Mouse (Mus musculus): ENCODE data around the gene Id1. TPM values are rescaled to one million over a fixed set of nuclear protein-coding genes. Genes with fewer than 3 reads are reported as not detected.
A peak's percentile ranks its signal among the peaks of the same experiment; 100 is the strongest.

Gene Id1
- polyA plus RNA-seq, 1 experiment, result 20.5 TPM

- Histone ChIP-seq H3K4me1 (ENCODE audit: control insufficient read depth, insufficient read depth, low read length) (peaks cover 7% of the 10 kb centered on the region), H3K9ac (ENCODE audit: low read depth, poor library complexity, severe bottlenecking) (peak overlapping the region; percentile 39; the same call in 1 of the 2 replicates), H3K27me3 (ENCODE audit: control insufficient read depth, insufficient read depth, low read length, poor library complexity, severe bottlenecking) (no peaks in the 10 kb centered on the region), H3K27ac (ENCODE audit: insufficient read depth, low read length) (0 out of 2 replicates have a peak overlapping the region, but pooled peaks have one; percentile 1), H3K9me3 (replicated peaks; ENCODE audit: control insufficient read depth, insufficient read depth, low read length, poor library complexity, severe bottlenecking) (no peaks in the 10 kb centered on the region), H3K4me3 (ENCODE audit: low read depth, low read length) (peak overlapping the region; percentile 38), H3K36me3 (ENCODE audit: control insufficient read depth, insufficient read depth, low read length, poor library complexity, severe bottlenecking) (no peaks in the 10 kb centered on the region)
- TF ChIP-seq CTCF (IDR thresholded peaks at IDR 0.05; ENCODE audit: low read depth, low read length) (no peak), EP300 (IDR thresholded peaks at IDR 0.05; ENCODE audit: insufficient read depth, low read depth, low read length) (peak; percentile 52; the same call in 1 of the 2 replicates), POLR2A (IDR thresholded peaks at IDR 0.05; ENCODE audit: insufficient read depth, low read length) (no peak)
Measured at GRCm38 (mm10) chr2:152739031-152739841, 3.2 kb downstream of the Id1 start.

GRCm38 (mm10) chr2:152739842-152740260 lies 3.8 kb downstream of the Id1 start:
- TF ChIP-seq EP300 (IDR thresholded peaks at IDR 0.05; ENCODE audit: insufficient read depth, low read depth, low read length), result no peak
- TF ChIP-seq POLR2A (IDR thresholded peaks at IDR 0.05; ENCODE audit: insufficient read depth, low read length), result no peak
- no peak for TF ChIP-seq CTCF (IDR thresholded peaks at IDR 0.05; ENCODE audit: low read depth, low read length)
- H3K4me1 ChIP-seq (ENCODE audit: control insufficient read depth, insufficient read depth, low read length), result peaks cover 7% of the 10 kb centered on the region

GRCm38 (mm10) chr2:152740490-152740889 lies 4.4 kb downstream of the Id1 start:
- TF ChIP-seq POLR2A (IDR thresholded peaks at IDR 0.05; ENCODE audit: insufficient read depth, low read length) (no peak), EP300 (IDR thresholded peaks at IDR 0.05; ENCODE audit: insufficient read depth, low read depth, low read length) (no peak), CTCF (IDR thresholded peaks at IDR 0.05; ENCODE audit: low read depth, low read length) (no peak)
- no peak overlapping the region for H3K9ac ChIP-seq (ENCODE audit: low read depth, poor library complexity, severe bottlenecking)
- no peak overlapping the region for H3K27ac ChIP-seq (ENCODE audit: insufficient read depth, low read length)

More at GRCm38 (mm10) chr2:152739842-152740260, 3.8 kb downstream of the Id1 start:
- peak overlapping the region; percentile 38; the same call in 1 of the 2 replicates for H3K4me3 ChIP-seq (ENCODE audit: low read depth, low read length)
- H3K9ac ChIP-seq (ENCODE audit: low read depth, poor library complexity, severe bottlenecking), result no peak overlapping the region
- H3K9me3 ChIP-seq (replicated peaks; ENCODE audit: control insufficient read depth, insufficient read depth, low read length, poor library complexity, severe bottlenecking), result no peaks in the 10 kb centered on the region
- H3K27me3 ChIP-seq (ENCODE audit: control insufficient read depth, insufficient read depth, low read length, poor library complexity, severe bottlenecking), result no peaks in the 10 kb centered on the region
- no peaks in the 10 kb centered on the region for H3K36me3 ChIP-seq (ENCODE audit: control insufficient read depth, insufficient read depth, low read length, poor library complexity, severe bottlenecking)
- H3K27ac ChIP-seq (ENCODE audit: insufficient read depth, low read length), result 0 out of 2 replicates have a peak overlapping the region, but pooled peaks have one; percentile 1

GRCm38 (mm10) chr2:152741153-152742041 lies 5.3 kb downstream of the Id1 start:
- peaks cover 7% of the 10 kb centered on the region for H3K4me1 ChIP-seq (ENCODE audit: control insufficient read depth, insufficient read depth, low read length)

More at GRCm38 (mm10) chr2:152740490-152740889, 4.4 kb downstream of the Id1 start:
- Histone ChIP-seq H3K4me1 (ENCODE audit: control insufficient read depth, insufficient read depth, low read length) (peaks cover 7% of the 10 kb centered on the region), H3K9me3 (replicated peaks; ENCODE audit: control insufficient read depth, insufficient read depth, low read length, poor library complexity, severe bottlenecking) (no peaks in the 10 kb centered on the region), H3K4me3 (ENCODE audit: low read depth, low read length) (no peak overlapping the region), H3K36me3 (ENCODE audit: control insufficient read depth, insufficient read depth, low read length, poor library complexity, severe bottlenecking) (no peaks in the 10 kb centered on the region), H3K27me3 (ENCODE audit: control insufficient read depth, insufficient read depth, low read length, poor library complexity, severe bottlenecking) (no peaks in the 10 kb centered on the region)

GRCm38 (mm10) chr2:152742435-152742834 lies 6.4 kb downstream of the Id1 start:
- Histone ChIP-seq H3K9me3 (replicated peaks; ENCODE audit: control insufficient read depth, insufficient read depth, low read length, poor library complexity, severe bottlenecking) (no peaks in the 10 kb centered on the region), H3K27me3 (ENCODE audit: control insufficient read depth, insufficient read depth, low read length, poor library complexity, severe bottlenecking) (no peaks in the 10 kb centered on the region), H3K9ac (ENCODE audit: low read depth, poor library complexity, severe bottlenecking) (no peak overlapping the region), H3K4me1 (ENCODE audit: control insufficient read depth, insufficient read depth, low read length) (peaks cover 7% of the 10 kb centered on the region), H3K36me3 (ENCODE audit: control insufficient read depth, insufficient read depth, low read length, poor library complexity, severe bottlenecking) (no peaks in the 10 kb centered on the region), H3K27ac (ENCODE audit: insufficient read depth, low read length) (peak overlapping the region; percentile 17; the same call in 1 of the 2 replicates), H3K4me3 (ENCODE audit: low read depth, low read length) (no peak overlapping the region)
- TF ChIP-seq CTCF (IDR thresholded peaks at IDR 0.05; ENCODE audit: low read depth, low read length), result peak; percentile 72
- TF ChIP-seq EP300 (IDR thresholded peaks at IDR 0.05; ENCODE audit: insufficient read depth, low read depth, low read length), result no peak

More at GRCm38 (mm10) chr2:152741153-152742041, 5.3 kb downstream of the Id1 start:
- no peaks in the 10 kb centered on the region for H3K27me3 ChIP-seq (ENCODE audit: control insufficient read depth, insufficient read depth, low read length, poor library complexity, severe bottlenecking)
- no peak overlapping the region for H3K9ac ChIP-seq (ENCODE audit: low read depth, poor library complexity, severe bottlenecking)
- H3K9me3 ChIP-seq (replicated peaks; ENCODE audit: control insufficient read depth, insufficient read depth, low read length, poor library complexity, severe bottlenecking), result no peaks in the 10 kb centered on the region
- H3K36me3 ChIP-seq (ENCODE audit: control insufficient read depth, insufficient read depth, low read length, poor library complexity, severe bottlenecking), result no peaks in the 10 kb centered on the region
- no peak overlapping the region for H3K4me3 ChIP-seq (ENCODE audit: low read depth, low read length)
- TF ChIP-seq POLR2A (IDR thresholded peaks at IDR 0.05; ENCODE audit: insufficient read depth, low read length), result no peak
- TF ChIP-seq EP300 (IDR thresholded peaks at IDR 0.05; ENCODE audit: insufficient read depth, low read depth, low read length), result no peak
- H3K27ac ChIP-seq (ENCODE audit: insufficient read depth, low read length), result 0 out of 2 replicates have a peak overlapping the region, but pooled peaks have one; percentile 9
